Mouse (Mus musculus): ENCODE results near the gene Hspb3.

The Hspb3 gene

DNA sequence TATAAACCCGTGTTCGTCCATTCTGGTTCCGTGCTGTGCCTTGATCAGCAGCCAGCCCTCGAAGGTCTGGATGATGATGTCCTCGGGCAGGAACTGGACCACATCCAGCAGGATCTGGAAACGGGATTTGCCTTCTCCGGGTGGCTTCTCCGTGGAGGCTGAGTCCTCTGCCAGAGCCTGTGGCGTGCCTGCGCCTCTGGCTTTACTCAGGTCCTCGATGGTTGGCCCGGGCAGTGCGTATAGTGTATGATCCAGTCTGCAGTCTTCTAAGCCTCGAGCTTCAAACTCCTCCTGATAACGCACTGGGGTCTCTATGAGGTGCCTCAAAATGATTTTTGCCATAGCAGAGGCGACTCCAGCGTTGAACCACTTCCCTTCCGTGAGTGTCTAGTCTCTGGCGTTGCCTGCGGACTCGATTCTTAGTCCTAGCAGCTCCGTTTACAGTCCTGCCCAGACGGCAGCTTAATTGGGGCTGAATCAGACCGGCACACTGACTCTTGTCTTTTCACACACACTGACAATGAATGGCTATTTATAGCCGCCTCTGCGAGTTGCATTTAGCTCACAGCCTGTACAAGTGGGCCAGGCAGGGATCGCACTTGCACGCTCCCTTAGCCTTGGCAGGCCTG lies at the start of gene Hspb3:
TSS of gene Hspb3 (minus strand) at position 526 of the 629 bp plus-strand sequence.
- DNase-seq (ENCODE audit: low spot score), result no peak

DNA sequence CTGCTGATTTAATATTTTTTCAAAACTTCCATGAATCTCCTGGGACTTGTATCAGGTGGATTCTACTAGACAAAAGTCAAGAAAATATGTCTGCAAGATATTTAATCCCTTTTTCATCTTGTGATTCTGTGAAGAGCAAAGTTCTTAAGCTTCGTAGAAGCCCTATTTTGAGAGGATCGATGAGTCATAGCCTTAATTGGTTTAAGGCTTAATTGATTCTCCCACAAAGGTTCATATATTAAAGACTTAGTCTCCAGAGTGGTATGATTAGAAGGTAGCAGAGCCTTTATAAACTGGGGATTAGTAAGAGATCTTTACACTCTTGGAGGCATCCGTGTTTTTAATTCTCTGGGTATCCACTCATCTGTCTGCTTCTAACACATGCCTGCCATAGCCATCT lies 49.7 kb upstream of the Hspb3 start:
- DNase-seq (ENCODE audit: low spot score), result no peak

DNA sequence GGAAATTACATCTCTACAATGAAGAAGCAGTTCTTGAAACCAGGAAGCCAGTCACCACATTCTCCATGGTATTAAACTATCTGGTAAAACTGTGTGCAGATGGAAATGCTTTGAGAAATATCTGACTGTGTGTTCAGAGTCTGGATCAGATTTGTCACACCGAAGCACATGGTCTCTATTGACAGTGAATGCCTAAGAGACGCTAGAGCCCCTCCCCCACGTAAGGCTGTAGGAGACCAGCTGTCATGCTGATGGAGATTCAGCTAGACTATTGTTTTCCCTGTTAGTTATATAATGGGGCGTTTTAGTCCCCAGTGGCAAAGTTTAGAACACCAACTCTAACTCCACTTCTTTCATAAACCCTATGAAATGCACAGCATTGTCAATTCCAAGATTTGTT lies 42.7 kb upstream of the Hspb3 start:
- no peak for DNase-seq (ENCODE audit: low spot score)

- DNase-seq (ENCODE audit: low spot score), result no peak
Observed at GRCm38 (mm10) chr13:113701185-113701584, 37.7 kb upstream of the Hspb3 start.

- DNase-seq (ENCODE audit: low spot score), result no peak
Observed at GRCm38 (mm10) chr13:113699928-113700327, 36.5 kb upstream of the Hspb3 start.

DNA sequence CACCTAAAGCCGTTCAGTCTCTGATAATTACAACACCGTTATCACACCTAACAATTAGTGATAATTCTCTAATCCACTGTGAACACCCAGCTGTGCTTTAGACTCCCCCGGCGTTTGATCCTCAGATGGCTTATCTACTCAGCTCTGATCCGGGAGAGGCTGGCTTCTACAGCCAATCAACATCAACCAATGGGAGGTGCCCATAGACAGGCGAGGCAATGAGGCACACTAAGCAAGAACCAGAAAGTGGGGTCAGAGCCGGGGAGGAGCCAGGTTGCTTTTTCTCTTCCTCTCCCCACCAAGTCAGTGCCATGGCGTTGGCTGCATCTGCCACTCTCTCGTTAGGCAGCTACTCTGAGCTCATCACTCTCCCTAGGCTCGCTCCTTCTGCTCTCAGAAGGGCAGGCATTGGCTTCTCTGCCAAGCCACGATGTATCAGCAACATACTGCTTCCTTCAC lies 36.0 kb upstream of the Hspb3 start:
- peak; percentile 16 for DNase-seq (ENCODE audit: low spot score)

- DNase-seq (ENCODE audit: low spot score), result no peak
Observed at GRCm38 (mm10) chr13:113696838-113697321, 33.4 kb upstream of the Hspb3 start.

GRCm38 (mm10) chr13:113693383-113693782 lies 29.9 kb upstream of the Hspb3 start:
- DNase-seq (ENCODE audit: low spot score), result peak; percentile 49

DNA sequence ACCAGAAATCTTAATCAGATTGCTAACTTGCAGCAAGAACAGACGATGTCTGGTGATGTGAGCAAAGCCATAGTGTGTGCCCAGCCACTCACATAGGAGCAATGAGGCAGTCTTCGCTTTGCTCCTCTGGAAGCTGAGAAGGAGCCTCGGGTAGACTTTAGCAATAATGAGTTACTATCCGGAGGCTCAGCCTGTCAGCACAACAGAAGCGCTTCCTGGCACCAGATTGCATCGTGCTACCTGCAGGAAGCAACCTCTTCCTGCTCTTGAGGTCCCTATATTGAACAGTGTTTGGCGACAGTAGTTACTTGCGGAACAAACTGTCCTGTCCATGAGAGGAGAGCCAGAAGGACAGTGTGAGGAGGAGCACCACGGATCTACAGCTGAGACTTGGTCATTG lies 28.2 kb upstream of the Hspb3 start:
- no peak for DNase-seq (ENCODE audit: low spot score)

DNA sequence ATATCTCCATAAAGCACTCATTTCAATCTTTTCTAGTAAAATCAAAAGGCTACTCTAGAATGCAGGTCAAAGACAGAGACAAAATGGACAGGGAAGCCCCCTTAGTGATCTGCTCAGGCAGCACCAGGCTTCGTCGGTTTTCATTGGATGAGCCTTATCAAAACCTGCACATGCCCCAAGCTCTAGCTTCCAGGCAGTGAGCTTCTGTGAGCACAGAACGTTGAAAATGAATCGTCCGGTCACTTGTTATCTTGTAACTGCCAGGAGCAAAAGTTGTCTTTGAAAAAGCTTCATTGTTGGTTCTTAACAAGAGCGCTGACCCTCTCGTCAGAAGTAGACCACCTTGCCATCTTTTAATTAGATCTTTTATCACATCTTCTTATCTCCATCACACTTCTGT lies 26.4 kb upstream of the Hspb3 start:
- DNase-seq (ENCODE audit: low spot score), result peak; percentile 16

DNA sequence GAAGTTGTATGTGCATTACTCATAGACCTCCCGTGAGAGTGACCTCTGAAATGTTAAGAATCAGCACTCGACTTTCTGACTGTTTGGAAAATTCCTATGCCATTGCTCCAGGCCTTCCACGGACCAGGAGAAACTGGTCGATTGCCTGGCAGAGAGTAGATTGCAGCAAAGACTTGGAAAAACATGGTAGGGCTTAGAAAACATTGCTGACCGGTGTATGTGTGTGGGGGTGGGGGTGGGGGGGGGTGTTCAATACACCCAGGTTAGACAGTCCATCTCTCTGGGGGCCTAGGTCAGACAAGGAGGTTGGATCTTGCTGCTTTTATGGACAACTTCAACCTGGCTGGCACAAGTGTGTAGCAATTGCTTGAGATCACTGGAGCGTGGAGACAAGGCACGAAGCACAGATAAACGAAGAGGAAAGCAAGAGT lies 23.2 kb upstream of the Hspb3 start:
- no peak for DNase-seq (ENCODE audit: low spot score)

DNA sequence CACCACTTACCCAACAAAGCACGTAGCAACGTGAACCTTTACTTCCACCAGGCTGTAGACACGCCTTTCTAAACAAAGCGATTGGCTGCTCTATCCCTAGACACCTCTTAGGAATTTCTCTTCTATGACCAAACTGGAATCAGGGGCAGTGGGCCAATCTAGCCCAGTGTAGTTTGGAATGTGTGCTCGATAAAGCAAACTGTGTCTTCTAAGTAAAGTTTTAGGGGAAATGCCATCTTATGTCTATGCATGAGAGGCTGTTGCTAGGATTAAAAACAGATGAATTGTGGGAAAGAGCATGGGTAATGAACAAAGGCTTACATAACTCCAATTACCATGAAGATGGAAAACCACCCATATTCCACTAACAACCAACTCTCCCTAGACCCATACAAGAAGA lies 19.3 kb upstream of the Hspb3 start:
- DNase-seq (ENCODE audit: low spot score), result no peak

DNA sequence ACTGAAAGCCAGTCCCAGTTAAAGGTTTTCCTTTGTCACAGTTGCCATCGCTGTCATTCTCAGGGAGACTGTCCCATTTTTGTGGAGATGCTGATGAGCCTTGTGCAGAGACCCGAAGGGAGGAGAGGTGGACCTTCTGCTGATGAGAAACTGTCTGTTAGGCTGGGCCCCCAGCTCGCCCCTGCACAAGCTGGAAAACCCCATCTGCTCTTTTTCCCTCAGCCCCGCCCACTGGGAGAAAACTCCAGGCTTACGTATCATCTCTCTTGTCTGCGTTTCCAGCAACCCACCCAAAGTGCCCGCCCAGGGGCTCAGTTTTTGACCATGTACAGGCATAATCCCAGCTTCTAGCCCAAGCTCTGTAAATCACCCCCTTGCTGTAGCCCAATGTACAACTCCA lies 17.2 kb upstream of the Hspb3 start:
- no peak for DNase-seq (ENCODE audit: low spot score)

DNA sequence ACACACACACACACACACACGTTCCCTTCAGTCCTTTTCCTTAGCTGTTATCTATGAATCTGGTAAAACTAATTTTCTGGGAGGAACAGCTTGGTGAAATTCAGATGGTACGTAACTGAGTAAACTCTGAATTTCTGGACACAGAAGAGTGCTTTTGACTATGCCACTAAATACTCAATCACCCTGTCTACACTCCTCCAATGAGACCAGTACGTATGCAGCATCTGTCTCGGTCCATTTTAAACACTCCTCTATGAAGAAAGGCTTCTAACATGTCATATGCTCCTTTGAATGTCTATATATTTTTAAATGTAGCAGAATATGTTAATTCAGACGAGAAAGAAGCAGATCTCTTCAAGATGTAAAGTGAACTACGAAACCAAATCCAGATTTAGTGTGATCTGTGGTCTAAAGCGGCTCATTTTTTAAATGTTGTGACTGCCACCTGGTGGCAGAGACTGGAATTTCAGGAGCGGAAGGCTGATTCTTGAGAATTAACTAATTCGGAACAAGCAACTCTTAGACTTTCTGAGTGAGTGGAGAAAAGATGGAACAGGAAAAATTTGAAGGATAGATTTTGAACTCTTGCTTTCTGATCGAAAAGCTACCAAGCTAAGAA lies 6.1 kb upstream of the Hspb3 start:
- peak; percentile 44 for DNase-seq (ENCODE audit: low spot score)

DNA sequence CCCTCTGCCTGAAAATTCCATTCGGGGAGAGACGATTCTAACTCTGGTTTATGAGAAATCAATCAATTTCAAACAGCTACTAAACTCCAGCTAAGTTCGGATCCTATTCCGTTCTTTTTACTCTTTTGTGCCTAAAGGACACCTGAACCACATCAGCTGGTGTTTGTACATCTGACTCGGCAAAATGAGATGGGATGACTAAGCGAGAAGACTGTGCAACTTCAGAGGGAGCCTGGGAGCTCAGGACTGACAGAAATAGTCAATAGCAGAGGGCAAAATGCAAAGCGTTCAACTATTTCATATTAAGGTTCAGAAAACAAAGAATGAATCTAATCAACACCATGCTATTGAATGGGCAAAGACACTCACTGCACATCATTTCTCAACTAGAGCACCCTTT lies 407 bp upstream of the Hspb3 start:
- DNase-seq (ENCODE audit: low spot score), result no peak

- no peak for DNase-seq (ENCODE audit: low spot score)
Observed at GRCm38 (mm10) chr13:113661826-113662271, 1.6 kb downstream of the Hspb3 start.

- DNase-seq (ENCODE audit: low spot score), result no peak
Observed at GRCm38 (mm10) chr13:113660576-113661310, 2.7 kb downstream of the Hspb3 start.

DNA sequence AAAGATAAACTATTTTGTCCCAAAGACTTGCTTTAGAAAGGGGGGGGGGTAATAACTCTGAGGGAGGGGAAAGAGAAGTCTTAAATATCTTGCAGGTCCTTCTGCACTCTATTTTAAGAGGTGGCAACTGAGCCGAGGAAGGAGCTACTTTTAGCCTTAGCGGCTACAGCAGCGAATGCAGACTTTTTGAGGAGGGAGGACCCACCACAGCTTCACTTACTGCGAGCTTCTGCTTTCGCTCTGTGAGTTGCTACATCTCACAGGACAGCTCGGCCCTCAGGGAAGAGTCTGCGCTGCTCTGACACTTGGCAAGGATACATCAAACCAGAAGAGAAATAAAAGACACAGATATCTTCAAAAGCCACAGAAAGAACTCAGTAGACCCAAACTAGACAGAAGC lies 6.3 kb downstream of the Hspb3 start:
- DNase-seq (ENCODE audit: low spot score), result no peak

- DNase-seq (ENCODE audit: low spot score), result no peak
Observed at GRCm38 (mm10) chr13:113656639-113657038, 6.8 kb downstream of the Hspb3 start.

DNA sequence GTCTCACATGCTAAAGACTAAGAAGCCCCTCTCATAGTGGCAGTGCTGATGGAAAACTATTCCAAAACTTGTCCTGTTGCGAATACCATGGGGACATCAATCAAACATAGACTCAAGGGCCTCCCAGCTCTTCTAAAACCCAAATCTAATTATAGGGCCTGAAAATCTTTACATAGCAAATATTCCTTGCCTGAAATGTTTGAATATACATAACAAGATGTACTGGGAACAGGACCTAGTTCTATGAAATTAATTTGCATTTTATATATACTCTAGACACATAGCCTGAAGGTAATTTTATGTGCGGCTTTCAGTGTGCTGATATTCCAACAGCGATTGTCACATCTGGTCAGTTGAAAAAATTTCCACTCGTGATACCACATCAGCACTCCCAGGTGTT lies 8.0 kb downstream of the Hspb3 start:
- no peak for DNase-seq (ENCODE audit: low spot score)

- no peak for DNase-seq (ENCODE audit: low spot score)
Observed at GRCm38 (mm10) chr13:113640944-113641597, 22.4 kb downstream of the Hspb3 start.

DNA sequence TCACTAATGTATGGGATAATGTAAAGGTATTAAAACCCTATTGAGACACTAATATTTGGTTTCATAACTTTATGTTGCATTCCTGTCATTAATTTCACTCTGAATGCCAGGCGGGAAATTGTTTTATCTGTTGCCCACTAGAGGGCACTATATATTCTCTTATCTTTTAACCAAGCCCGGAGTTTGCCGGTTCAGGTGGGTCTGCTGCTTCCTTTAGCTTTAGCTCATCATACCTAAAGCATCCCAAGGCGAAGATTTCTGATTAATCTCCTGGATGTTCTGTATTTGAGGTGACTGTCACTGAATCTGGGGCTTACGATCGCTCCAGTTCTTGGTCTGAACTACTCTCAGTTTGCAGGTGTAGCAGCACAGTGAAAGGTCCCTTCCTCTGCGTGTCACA lies 24.6 kb downstream of the Hspb3 start:
- no peak for DNase-seq (ENCODE audit: low spot score)
